Mouse (Mus musculus): ENCODE measurements around the gene Nefh.

DNA sequence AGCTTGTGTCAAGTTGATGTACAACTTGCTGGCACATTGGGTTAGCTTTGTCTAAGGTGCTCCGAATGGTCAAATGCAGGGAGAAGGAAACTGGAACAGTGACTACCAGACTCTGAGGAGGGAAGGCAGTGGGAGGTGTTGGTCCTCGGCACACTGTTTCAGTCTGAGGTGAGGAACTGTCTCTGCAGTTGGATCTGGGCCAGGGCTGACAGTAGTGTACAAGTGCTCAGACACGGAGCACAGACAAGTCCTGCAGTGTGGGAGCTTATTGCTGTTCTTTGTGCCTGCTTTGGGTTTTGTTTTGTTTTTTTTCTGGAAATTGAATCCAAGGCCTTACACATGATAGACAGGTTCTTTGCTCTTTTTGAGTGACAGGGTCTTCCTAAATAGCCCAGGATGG lies 35.1 kb upstream of the Nefh start:
- TF ChIP-seq CTCF (IDR thresholded peaks at IDR 0.05; ENCODE audit: low read depth, low read length) (no peak), POLR2A (IDR thresholded peaks at IDR 0.05; ENCODE audit: borderline replicate concordance, low read depth, low read length) (no peak)

Data from bone marrow macrophage, adult 2 months (primary cell).